Mouse (Mus musculus) kidney, postnatal 14 days (tissue): ENCODE measurements at regions not wholly inside any gene's neighbourhood (a gene's known extent, or its start where the extent isn't known, plus 50 kb on each side); places are given as distances from the start of the nearest gene placed in this dataset.

ENCODE experiments used
- DNase-seq: peaks from one replicate; pipeline ENCODE4 v3.0.0; 2022; ENCODE audit warnings: mixed read lengths

DNA sequence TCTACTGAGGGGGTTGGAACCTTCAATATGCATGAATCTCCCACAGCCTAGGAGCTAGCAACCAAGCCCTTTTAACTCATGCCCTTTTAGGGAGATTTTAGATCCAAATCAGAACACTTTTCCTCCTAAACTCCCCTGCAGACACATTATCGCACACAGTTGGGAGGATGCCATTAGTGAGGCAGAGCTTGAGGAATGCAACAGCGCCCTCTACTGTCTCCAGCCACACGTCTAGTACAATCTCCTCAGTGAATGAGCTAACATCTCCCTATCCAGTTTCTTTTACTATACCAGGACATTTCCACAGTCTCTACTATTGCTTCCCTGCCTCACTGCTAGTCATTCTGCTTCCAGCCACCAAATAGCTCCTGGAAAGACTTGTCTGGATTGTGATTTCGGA lies 59.3 kb downstream of the 1700080O16Rik start:
- peak; percentile 58 for DNase-seq

- peak; percentile 6 for DNase-seq
These were observed 61.0 kb downstream of the 1700080O16Rik start for GRCm38 (mm10) chrX:51911566-51911965.

DNA sequence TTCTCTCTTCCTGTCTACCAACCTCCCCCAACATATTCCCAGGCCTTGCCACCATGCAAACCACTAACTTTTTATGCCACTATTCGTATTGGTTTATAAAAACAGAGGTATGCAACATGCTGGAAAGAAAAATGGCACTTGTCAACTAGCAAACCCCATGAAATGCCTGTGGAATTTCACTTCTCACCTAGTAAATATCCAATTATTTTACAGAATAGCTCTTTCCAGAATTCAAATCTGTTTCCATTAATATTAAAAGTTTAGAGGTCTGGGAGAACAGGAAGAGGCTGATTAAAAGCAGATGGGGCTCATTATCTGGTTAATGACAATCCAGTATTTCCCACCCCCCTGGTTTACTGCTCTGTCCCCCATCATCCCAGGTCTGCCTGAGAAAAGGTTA lies 62.0 kb downstream of the 1700080O16Rik start:
- DNase-seq, result no peak

DNA sequence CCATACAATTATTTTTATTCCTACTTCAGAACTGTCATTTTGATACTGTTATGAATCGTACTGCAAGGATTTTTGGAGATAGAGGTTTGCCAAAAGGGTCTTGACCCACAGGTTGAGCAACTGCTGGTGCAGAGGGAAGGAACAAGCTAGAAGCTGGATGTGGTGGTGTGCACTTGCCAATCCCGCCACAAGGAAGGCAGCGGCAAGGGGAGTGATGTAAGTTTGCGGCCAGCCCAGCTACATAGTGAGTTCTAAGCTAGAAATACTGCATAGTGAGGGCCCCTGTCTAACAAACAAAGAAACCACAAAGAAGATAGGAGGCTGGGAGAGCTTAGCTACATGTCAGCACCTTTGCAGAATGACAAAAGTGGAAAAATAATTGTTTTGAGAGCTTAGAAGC lies 74.1 kb downstream of the 1700080O16Rik start:
- no peak for DNase-seq

DNA sequence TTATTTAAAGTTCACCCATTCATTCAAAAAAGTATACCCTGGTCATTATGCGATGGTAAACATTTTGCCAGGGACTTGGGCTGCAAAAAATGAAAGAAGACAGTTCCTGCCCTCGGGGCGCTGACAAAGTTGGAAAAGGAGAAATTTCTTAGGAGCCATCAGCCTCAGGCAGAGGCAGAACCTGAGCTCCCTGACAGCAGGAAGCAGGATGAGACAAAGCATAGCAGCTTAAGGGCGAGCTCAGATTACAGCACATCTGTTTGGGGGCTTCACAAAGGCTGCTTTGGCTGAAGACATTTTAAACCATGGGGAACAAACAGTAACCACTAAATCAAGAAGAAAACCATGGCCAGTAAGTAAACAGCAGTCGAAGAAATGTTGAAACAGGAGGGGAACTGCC lies 75.5 kb downstream of the 1700080O16Rik start:
- no peak for DNase-seq

DNA sequence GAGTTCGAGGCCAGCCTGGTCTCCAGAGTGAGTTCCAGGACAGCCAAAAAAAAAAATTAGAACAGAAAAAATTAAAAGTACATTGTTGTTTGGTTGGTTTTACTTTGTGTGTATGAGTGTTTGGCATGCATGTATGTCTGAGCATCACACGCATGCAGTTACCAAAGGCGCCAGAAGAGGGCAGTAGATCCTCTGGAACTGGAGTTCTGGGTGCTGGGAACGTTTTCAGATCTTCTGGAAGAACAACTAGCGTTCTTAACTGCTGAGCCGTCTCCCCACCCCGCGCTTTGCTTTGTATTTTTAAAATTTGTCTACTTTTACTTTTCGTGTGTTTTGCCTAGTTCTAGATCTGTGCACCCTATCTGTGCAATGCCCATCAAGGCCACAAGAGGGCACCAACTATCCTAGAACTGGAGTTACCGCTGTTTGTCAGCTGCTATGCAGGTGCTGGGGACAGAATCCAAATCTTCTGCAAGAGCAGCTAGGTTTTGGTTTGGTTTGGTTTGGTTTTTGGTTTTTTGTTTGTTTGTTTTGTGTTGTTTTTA lies 76.9 kb downstream of the 1700080O16Rik start:
- no peak for DNase-seq

- no peak for DNase-seq
These were observed 79.9 kb downstream of the 1700080O16Rik start for GRCm38 (mm10) chrX:51892716-51893115.

- DNase-seq, result no peak
These were observed 85.1 kb upstream of the Usp26 start for GRCm38 (mm10) chrX:51886129-51886528.
